Comparison of ENCODE assay signal across 29 mouse cellular contexts in the genomic region with DNA sequence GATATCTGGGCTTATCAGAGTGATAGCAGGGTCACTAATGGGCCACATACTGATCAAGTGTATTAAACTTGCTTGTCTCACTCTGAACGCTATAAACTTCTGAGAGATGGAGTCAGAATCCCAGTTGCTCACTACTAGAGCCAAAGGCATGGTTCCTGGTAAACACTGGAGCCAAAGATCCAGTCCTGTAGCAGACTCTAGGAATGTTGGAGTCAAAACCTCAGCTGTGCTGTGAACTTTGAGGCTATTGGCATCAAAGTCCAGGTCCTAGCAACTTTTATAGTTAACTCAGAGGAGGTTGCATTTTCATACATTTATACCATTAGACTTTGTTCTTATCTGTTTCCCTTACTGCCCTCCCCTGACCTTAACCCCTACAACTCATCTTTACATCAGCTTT.
DNase-seq lines count a peak whose midpoint lies in the region; ATAC-seq and TF ChIP-seq lines count a peak whose summit lies in the region.
"Had no signal": no experiment of that assay in that cellular context is flagged by ENCODE, and none has a peak within 500 bp of the region (broad histone marks: within the 10 kb centered on the region; RNA-seq: fewer than 3 reads in every experiment).

No protein-coding gene starts in this region.

- no peak for ATAC-seq in lung, embryonic 15.5 days (ENCODE audit: borderline replicate concordance, extremely low read depth, low FRiP score, low TSS enrichment)
- peak; percentile 80 for ATAC-seq in intestine, embryonic 16.5 days
- ATAC-seq: activated CD4-positive, CD25-positive, alpha-beta regulatory T cell, adult 4 months; CD4-positive, CD25-positive, alpha-beta regulatory T cell, adult 4 months; forebrain, embryonic 15.5 days had no signal

- TF ChIP-seq CTCF in liver, adult 2 months (IDR thresholded peaks at IDR 0.05; ENCODE audit: low read depth, low read length): no peak
- no peak for TF ChIP-seq CTCF in small intestine, adult 2 months (IDR thresholded peaks at IDR 0.05; ENCODE audit: extremely low read depth, insufficient read length, insufficient replicate concordance, low read depth, low read length)

- no peaks in the 10 kb centered on the region for H3K9me3 ChIP-seq in lung, embryonic 15.5 days
- H3K9me3 ChIP-seq in intestine, embryonic 16.5 days (ENCODE audit: control insufficient read depth, low read length): no peaks in the 10 kb centered on the region
- H3K9me3 ChIP-seq: embryonic facial prominence, embryonic 10.5 days; embryonic facial prominence, embryonic 13.5 days; forebrain, embryonic 12.5 days; forebrain, embryonic 15.5 days; heart, embryonic 12.5 days; heart, embryonic 15.5 days; hindbrain, embryonic 10.5 days; hindbrain, embryonic 13.5 days had no signal

- peaks cover 50% of the 10 kb centered on the region for H3K79me2 ChIP-seq in liver, adult 2 months (ENCODE audit: control insufficient read depth, insufficient read depth, low read length)

- H3K9ac ChIP-seq in liver, adult 2 months (ENCODE audit: low read depth, low read length): no peak overlapping the region
- H3K9ac ChIP-seq in lung, embryonic 15.5 days: no peak overlapping the region
- no peak overlapping the region for H3K9ac ChIP-seq in intestine, embryonic 16.5 days (ENCODE audit: low read depth, low read length)
- H3K9ac ChIP-seq: embryonic facial prominence, embryonic 13.5 days; forebrain, embryonic 12.5 days; forebrain, embryonic 15.5 days; heart, embryonic 12.5 days; heart, embryonic 15.5 days; hindbrain, embryonic 13.5 days had no signal

- H3K27ac ChIP-seq in liver, adult 2 months (replicated peaks; ENCODE audit: insufficient read depth, low read depth, low read length): peak overlapping the region; percentile 41; the same call in 1 of the 2 replicates
- H3K27ac ChIP-seq in lung, embryonic 15.5 days: peak overlapping the region; percentile 12; the same call in 1 of the 2 replicates
- H3K27ac ChIP-seq in intestine, embryonic 16.5 days (ENCODE audit: low read length): peak overlapping the region; percentile 4; the same call in 1 of the 2 replicates
- H3K27ac ChIP-seq in small intestine, adult 2 months (ENCODE audit: insufficient read depth, low read depth, low read length): peak overlapping the region; percentile 78
- H3K27ac ChIP-seq: embryonic facial prominence, embryonic 10.5 days; embryonic facial prominence, embryonic 13.5 days; forebrain, embryonic 12.5 days; forebrain, embryonic 15.5 days; heart, embryonic 15.5 days; hindbrain, embryonic 10.5 days; hindbrain, embryonic 13.5 days had no signal

- no peak for TF ChIP-seq POLR2A in liver, adult 2 months (IDR thresholded peaks at IDR 0.05; ENCODE audit: extremely low read depth, insufficient read depth, low read length)
- TF ChIP-seq POLR2A in small intestine, adult 2 months (IDR thresholded peaks at IDR 0.05; ENCODE audit: low read depth, low read length): no peak

- H3K27me3 ChIP-seq in liver, adult 2 months (ENCODE audit: control insufficient read depth, insufficient read depth, low read length): no peaks in the 10 kb centered on the region
- no peaks in the 10 kb centered on the region for H3K27me3 ChIP-seq in lung, embryonic 15.5 days
- no peaks in the 10 kb centered on the region for H3K27me3 ChIP-seq in intestine, embryonic 16.5 days (replicated peaks; ENCODE audit: control insufficient read depth, insufficient read depth, low read length)
- no peaks in the 10 kb centered on the region for H3K27me3 ChIP-seq in small intestine, adult 2 months (ENCODE audit: control insufficient read depth, insufficient read depth, low read length)
- H3K27me3 ChIP-seq: embryonic facial prominence, embryonic 13.5 days; forebrain, embryonic 12.5 days; forebrain, embryonic 15.5 days; heart, embryonic 12.5 days; heart, embryonic 15.5 days; hindbrain, embryonic 13.5 days had no signal

- peaks cover 9% of the 10 kb centered on the region for H3K36me3 ChIP-seq in liver, adult 2 months (ENCODE audit: control insufficient read depth, insufficient read depth, low read length)
- 0 out of 2 replicates have a peak, but pooled peaks cover 3% of the 10 kb centered on the region for H3K36me3 ChIP-seq in lung, embryonic 15.5 days
- H3K36me3 ChIP-seq in intestine, embryonic 16.5 days (ENCODE audit: control insufficient read depth, insufficient read depth, low read length): no peaks in the 10 kb centered on the region
- H3K36me3 ChIP-seq in small intestine, adult 2 months (ENCODE audit: control insufficient read depth, insufficient read depth, low read length): peaks cover 6% of the 10 kb centered on the region

- H3K4me1 ChIP-seq in liver, adult 2 months (ENCODE audit: control insufficient read depth, insufficient read depth, low read length): peaks cover 13% of the 10 kb centered on the region
- H3K4me1 ChIP-seq in lung, embryonic 15.5 days: 0 out of 2 replicates have a peak, but pooled peaks cover 4% of the 10 kb centered on the region
- 0 out of 2 replicates have a peak, but pooled peaks cover 2% of the 10 kb centered on the region for H3K4me1 ChIP-seq in intestine, embryonic 16.5 days (ENCODE audit: control insufficient read depth, insufficient read depth, low read length)
- peaks cover 9% of the 10 kb centered on the region for H3K4me1 ChIP-seq in small intestine, adult 2 months (ENCODE audit: control insufficient read depth, insufficient read depth, insufficient read length, low read length)
- H3K4me1 ChIP-seq: embryonic facial prominence, embryonic 10.5 days; embryonic facial prominence, embryonic 13.5 days; forebrain, embryonic 12.5 days; forebrain, embryonic 15.5 days; hindbrain, embryonic 10.5 days had no signal

- 8% methylated on average over 1 of the region's 1 CpGs for WGBS in liver, adult 2 months
- 42% methylated on average over 1 of the region's 1 CpGs for WGBS in lung, embryonic 15.5 days
- 56% methylated on average over 1 of the region's 1 CpGs for WGBS in intestine, embryonic 16.5 days
- WGBS in small intestine, adult 2 months: 30% methylated on average over 1 of the region's 1 CpGs

- H3K4me3 ChIP-seq in liver, adult 2 months (ENCODE audit: insufficient read depth, low read depth, low read length): no peak overlapping the region
- no peak overlapping the region for H3K4me3 ChIP-seq in lung, embryonic 15.5 days
- H3K4me3 ChIP-seq in intestine, embryonic 16.5 days (ENCODE audit: low read length): no peak overlapping the region
- H3K4me3 ChIP-seq in small intestine, adult 2 months (ENCODE audit: low read depth, low read length): no peak overlapping the region
- H3K4me3 ChIP-seq: embryonic facial prominence, embryonic 10.5 days; embryonic facial prominence, embryonic 13.5 days; erythroblast, embryonic 14.5 days; forebrain, embryonic 12.5 days; forebrain, embryonic 15.5 days; heart, embryonic 12.5 days; heart, embryonic 15.5 days; hindbrain, embryonic 10.5 days; hindbrain, embryonic 13.5 days had no signal

- DNase-seq in liver, adult 2 months (ENCODE audit: extremely low read depth, low read depth, low spot score): peak; percentile 80
- no peak for DNase-seq in liver
- no peak for DNase-seq in lung, postnatal 36 days
- DNase-seq in gastrocnemius, postnatal 4 days (ENCODE audit: low spot score in 2 of 2): no peak
- DNase-seq in thymus, postnatal 0 days (ENCODE audit: low spot score): no peak
- DNase-seq: adrenal gland, adult 8-10 months; adrenal gland, postnatal 25 days; cerebellum, adult 11-12 months; cerebellum, adult 8-10 months; cerebellum, postnatal 10 days; cerebellum, postnatal 36 days; embryo, embryonic 11 days; gastrocnemius, postnatal 25 days; heart, postnatal 10 days; heart, postnatal 36 days had no signal

- H3K4me2 ChIP-seq in lung, embryonic 15.5 days: no peak overlapping the region
- H3K4me2 ChIP-seq in intestine, embryonic 16.5 days (ENCODE audit: low read depth, low read length): no peak overlapping the region
- H3K4me2 ChIP-seq: embryonic facial prominence, embryonic 13.5 days; forebrain, embryonic 12.5 days; forebrain, embryonic 15.5 days; heart, embryonic 12.5 days; heart, embryonic 15.5 days; hindbrain, embryonic 13.5 days had no signal

Comparison
In these comparisons a context has a peak if more than half of its experiments do, and no peak if none do; other contexts are left out.
1. H3K27ac ChIP-seq: peak in every context shown above with its lines; median percentile 78 in small intestine, adult 2 months; 41 in liver, adult 2 months; 12 in lung, embryonic 15.5 days; 4 in intestine, embryonic 16.5 days.